Mouse (Mus musculus) C2C12 (cell line): ENCODE data around the gene Pacs2.

ENCODE experiments used
- CTCF ChIP-seq: IDR thresholded peaks from one replicate; pipeline ENCODE4 v1.5.1; 2011; ENCODE audit not compliant: control insufficient read depth, insufficient read depth, insufficient read length
- MYOD1 ChIP-seq: IDR thresholded peaks from one replicate; pipeline ENCODE4 v1.6.1; 2011; ENCODE audit warnings: low read depth; ENCODE audit not compliant: control insufficient read depth, insufficient read length

DNA sequence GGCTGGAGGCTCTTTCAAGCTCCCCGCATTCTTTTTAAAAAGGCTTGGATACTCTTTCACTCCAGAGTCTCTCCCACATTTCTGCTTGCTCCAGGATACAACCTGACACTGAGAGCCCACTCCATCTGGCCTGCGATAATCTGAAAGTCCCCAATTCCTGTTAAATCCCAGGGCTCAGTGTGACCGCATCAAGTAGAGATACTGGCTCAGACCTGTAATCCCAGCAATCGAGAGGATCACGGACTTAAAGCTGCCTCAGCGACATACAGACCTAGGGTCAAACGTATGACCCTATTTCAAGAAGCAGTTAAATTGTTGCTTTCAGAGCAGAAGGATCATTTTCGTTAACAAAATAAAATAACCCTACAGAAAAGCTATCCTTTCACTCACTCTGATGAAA, 10.3 kb upstream of the Pacs2 start:
- TF ChIP-seq CTCF (no peak), MYOD1 (no peak)
